Mouse (Mus musculus): Measurements from ENCODE around the gene BC035044. TPM values are rescaled to one million over a fixed set of nuclear protein-coding genes. Genes with fewer than 3 reads are reported as not detected.
"Not testable (repeated sequence)": the region's sequence is repeated elsewhere in the genome, so short reads cannot be mapped to it uniquely, and the experiment has no call there.

BC035044 gene
- polyA plus RNA-seq, 1 experiment from 2014 or later, result 0.34 TPM

GRCm38 (mm10) chr6:128845998-128846542 is 44.9 kb downstream of the BC035044 start:
- H3K4me1 ChIP-seq (replicated peaks), result peaks cover 18% of the 10 kb centered on the region
- no peak for ATAC-seq (ENCODE audit: low FRiP score)

GRCm38 (mm10) chr6:128845319-128845979 is 45.5 kb downstream of the BC035044 start:
- Histone ChIP-seq H3K9me3 (no peaks in the 10 kb centered on the region), H3K27ac (no peak overlapping the region), H3K27me3 (no peaks in the 10 kb centered on the region), H3K4me3 (no peak overlapping the region), H3K4me1 (replicated peaks) (peaks cover 18% of the 10 kb centered on the region), H3K4me2 (peak overlapping the region; percentile 19; the same call in 1 of the 2 replicates), H3K36me3 (no peaks in the 10 kb centered on the region), H3K9ac (no peak overlapping the region)
- WGBS, result 31% methylated on average over 7 of the region's 7 CpGs
- ATAC-seq (ENCODE audit: low FRiP score), result no peak

More at GRCm38 (mm10) chr6:128845998-128846542, 44.9 kb downstream of the BC035044 start:
- no peak overlapping the region for H3K4me2 ChIP-seq
- H3K36me3 ChIP-seq, result no peaks in the 10 kb centered on the region
- 59% methylated on average over 8 of the region's 9 CpGs for WGBS
- no peaks in the 10 kb centered on the region for H3K27me3 ChIP-seq
- H3K27ac ChIP-seq, result no peak overlapping the region
- no peak overlapping the region for H3K4me3 ChIP-seq
- H3K9me3 ChIP-seq, result no peaks in the 10 kb centered on the region
- H3K9ac ChIP-seq, result no peak overlapping the region

GRCm38 (mm10) chr6:128844586-128845080 is 46.3 kb downstream of the BC035044 start:
- Histone ChIP-seq H3K9me3 (no peaks in the 10 kb centered on the region), H3K4me1 (replicated peaks) (peaks cover 24% of the 10 kb centered on the region), H3K4me2 (peak overlapping the region; percentile 76), H3K4me3 (peak overlapping the region; percentile 81), H3K27ac (peak overlapping the region; percentile 91; the same call in 1 of the 2 replicates), H3K9ac (0 out of 2 replicates have a peak overlapping the region, but pooled peaks have one; percentile 80), H3K36me3 (no peaks in the 10 kb centered on the region), H3K27me3 (no peaks in the 10 kb centered on the region)
- WGBS, result 87% methylated on average over 5 of the region's 5 CpGs
- no peak for ATAC-seq (ENCODE audit: low FRiP score)

GRCm38 (mm10) chr6:128844131-128844530 is 46.8 kb downstream of the BC035044 start:
- Histone ChIP-seq H3K4me2 (peak overlapping the region; percentile 76), H3K36me3 (no peaks in the 10 kb centered on the region), H3K27me3 (no peaks in the 10 kb centered on the region), H3K4me1 (replicated peaks) (peaks cover 27% of the 10 kb centered on the region), H3K9ac (peak overlapping the region; percentile 80; the same call in 1 of the 2 replicates), H3K9me3 (no peaks in the 10 kb centered on the region), H3K4me3 (peak overlapping the region; percentile 81), H3K27ac (peak overlapping the region; percentile 91)
- ATAC-seq (ENCODE audit: low FRiP score), result no peak
- 34% methylated on average over 8 of the region's 8 CpGs for WGBS

GRCm38 (mm10) chr6:128843479-128843992 is 47.4 kb downstream of the BC035044 start:
- under 1% methylated on average over 22 of the region's 22 CpGs for WGBS
- Histone ChIP-seq H3K4me1 (replicated peaks) (peaks cover 27% of the 10 kb centered on the region), H3K9me3 (no peaks in the 10 kb centered on the region), H3K36me3 (no peaks in the 10 kb centered on the region), H3K27me3 (no peaks in the 10 kb centered on the region), H3K4me3 (peak overlapping the region; percentile 81), H3K9ac (peak overlapping the region; percentile 80), H3K4me2 (peak overlapping the region; percentile 76), H3K27ac (peak overlapping the region; percentile 91)
- peak; percentile 60 for ATAC-seq (ENCODE audit: low FRiP score)

GRCm38 (mm10) chr6:128842945-128843478 is 47.9 kb downstream of the BC035044 start:
- Histone ChIP-seq H3K4me2 (peak overlapping the region; percentile 76), H3K9ac (peak overlapping the region; percentile 80), H3K27me3 (no peaks in the 10 kb centered on the region), H3K4me1 (replicated peaks) (peaks cover 27% of the 10 kb centered on the region), H3K9me3 (no peaks in the 10 kb centered on the region), H3K27ac (peak overlapping the region; percentile 91), H3K36me3 (no peaks in the 10 kb centered on the region), H3K4me3 (peak overlapping the region; percentile 81)
- ATAC-seq (ENCODE audit: low FRiP score), result peak; percentile 84
- under 1% methylated on average over 44 of the region's 44 CpGs for WGBS

GRCm38 (mm10) chr6:128842356-128842944 is 48.5 kb downstream of the BC035044 start:
- no peak for ATAC-seq (ENCODE audit: low FRiP score)
- Histone ChIP-seq H3K27me3 (no peaks in the 10 kb centered on the region), H3K9ac (peak overlapping the region; percentile 80), H3K9me3 (no peaks in the 10 kb centered on the region), H3K36me3 (no peaks in the 10 kb centered on the region), H3K4me1 (replicated peaks) (peaks cover 28% of the 10 kb centered on the region), H3K4me2 (peak overlapping the region; percentile 76), H3K4me3 (peak overlapping the region; percentile 81), H3K27ac (peak overlapping the region; percentile 91)
- WGBS, result under 1% methylated on average over 20 of the region's 20 CpGs

- Histone ChIP-seq H3K9me3 (no peaks in the 10 kb centered on the region), H3K4me1 (replicated peaks) (peaks cover 36% of the 10 kb centered on the region), H3K27me3 (no peaks in the 10 kb centered on the region), H3K4me2 (peak overlapping the region; percentile 76), H3K36me3 (no peaks in the 10 kb centered on the region), H3K4me3 (peak overlapping the region; percentile 81), H3K27ac (0 out of 2 replicates have a peak overlapping the region, but pooled peaks have one; percentile 91), H3K9ac (peak overlapping the region; percentile 80; the same call in 1 of the 2 replicates)
- ATAC-seq (ENCODE audit: low FRiP score), result no peak
- WGBS, result 50% methylated on average over 4 of the region's 4 CpGs
Measured at GRCm38 (mm10) chr6:128841327-128842089, 49.4 kb downstream of the BC035044 start.

GRCm38 (mm10) chr6:128840669-128841068 is 50.3 kb downstream of the BC035044 start:
- not testable (repeated sequence) for H3K4me3 ChIP-seq; H3K9me3 ChIP-seq; H3K36me3 ChIP-seq; H3K4me2 ChIP-seq; H3K27me3 ChIP-seq; H3K27ac ChIP-seq; ATAC-seq (ENCODE audit: low FRiP score); H3K9ac ChIP-seq
- H3K4me1 ChIP-seq (replicated peaks), result peaks cover 36% of the 10 kb centered on the region
- 87% methylated on average over 3 of the region's 3 CpGs for WGBS

- no peaks in the 10 kb centered on the region for H3K9me3 ChIP-seq
- no peak for ATAC-seq (ENCODE audit: low FRiP score)
- peak overlapping the region; percentile 68 for H3K4me2 ChIP-seq
- H3K27me3 ChIP-seq, result no peaks in the 10 kb centered on the region
- no peaks in the 10 kb centered on the region for H3K36me3 ChIP-seq
- no peak overlapping the region for H3K9ac ChIP-seq
- peak overlapping the region; percentile 67 for H3K4me3 ChIP-seq
- peaks cover 36% of the 10 kb centered on the region for H3K4me1 ChIP-seq (replicated peaks)
- 70% methylated on average over 7 of the region's 7 CpGs for WGBS
- H3K27ac ChIP-seq, result peak overlapping the region; percentile 76
Measured at GRCm38 (mm10) chr6:128839921-128840320, 51.0 kb downstream of the BC035044 start.

- peaks cover 31% of the 10 kb centered on the region for H3K4me1 ChIP-seq (replicated peaks)
- H3K9ac ChIP-seq, result peak overlapping the region; percentile 82; the same call in 1 of the 2 replicates
- peak overlapping the region; percentile 76 for H3K27ac ChIP-seq
- WGBS, result 0% methylated on average over 17 of the region's 17 CpGs
- H3K9me3 ChIP-seq, result no peaks in the 10 kb centered on the region
- H3K4me2 ChIP-seq, result peak overlapping the region; percentile 68
- ATAC-seq (ENCODE audit: low FRiP score), result peak; percentile 1; the same call in 1 of the 2 replicates
- H3K27me3 ChIP-seq, result no peaks in the 10 kb centered on the region
- peak overlapping the region; percentile 67 for H3K4me3 ChIP-seq
- H3K36me3 ChIP-seq, result no peaks in the 10 kb centered on the region
Measured at GRCm38 (mm10) chr6:128839266-128839771, 51.6 kb downstream of the BC035044 start.

All from hindbrain, embryonic 13.5 days (tissue).